Mouse (Mus musculus): ENCODE results near the gene Ptdss2. TPM values are rescaled to one million over a fixed set of nuclear protein-coding genes. Genes with fewer than 3 reads are reported as not detected.

Gene Ptdss2
- polyA plus RNA-seq, 1 experiment from 2014 or later, result 64.5 TPM

DNA sequence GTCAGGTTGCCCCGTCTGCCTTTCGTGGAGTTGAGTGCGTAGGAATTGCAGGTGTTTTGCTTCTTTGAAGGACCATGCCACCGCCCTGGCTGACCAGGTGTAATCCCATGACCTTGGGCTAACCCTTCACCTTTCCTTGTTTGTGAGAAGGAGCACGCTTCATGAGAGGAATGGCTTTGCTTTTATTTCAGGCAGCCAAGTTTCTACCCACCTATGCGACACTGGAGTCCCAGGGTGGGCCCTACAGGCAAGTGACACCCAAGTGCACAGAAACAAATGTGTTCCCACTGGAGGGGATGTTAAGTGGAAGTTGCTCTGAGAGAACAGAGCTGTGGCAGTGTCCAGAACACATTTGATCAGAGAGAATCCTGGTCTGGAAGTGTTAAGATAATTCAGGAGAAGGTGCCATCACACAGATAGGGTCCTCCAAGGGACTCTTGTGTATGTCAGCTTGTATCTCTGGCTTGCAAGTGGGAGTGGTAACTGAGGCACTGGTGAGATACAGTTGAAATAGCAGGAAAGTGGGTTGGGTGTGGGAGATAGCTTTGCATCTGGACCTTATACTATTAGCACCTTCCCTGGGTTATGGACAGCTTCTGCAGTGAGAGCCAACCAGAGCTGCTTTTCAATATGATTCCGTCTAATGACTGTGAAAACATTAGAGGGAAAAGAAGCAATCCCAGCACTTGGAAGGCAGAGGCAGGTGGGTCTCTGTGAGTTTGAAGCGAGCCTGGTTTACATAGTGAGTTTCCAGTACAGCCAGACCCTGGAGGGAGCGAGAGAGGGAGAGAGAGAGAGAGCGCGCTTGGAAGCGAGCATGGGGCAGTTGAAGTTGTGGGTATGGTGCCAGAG lies 9.9 kb downstream of the Ptdss2 start:
- Histone ChIP-seq H3K27ac (replicated peaks; ENCODE audit: low read depth, low read length) (no peak overlapping the region), H3K9ac (ENCODE audit: low read depth, low read length) (peak overlapping the region; percentile 95), H3K36me3 (ENCODE audit: control insufficient read depth, insufficient read depth, low read length) (peaks cover 24% of the 10 kb centered on the region), H3K4me3 (ENCODE audit: low read depth, low read length) (peak overlapping the region; percentile 91), H3K27me3 (replicated peaks; ENCODE audit: control insufficient read depth, insufficient read depth, low read length) (no peaks in the 10 kb centered on the region), H3K9me3 (ENCODE audit: control insufficient read depth, low read length) (no peaks in the 10 kb centered on the region), H3K4me1 (ENCODE audit: control insufficient read depth, insufficient read depth, low read length) (peaks cover 9% of the 10 kb centered on the region), H3K4me2 (ENCODE audit: low read depth, low read length) (peak overlapping the region; percentile 85)
- DNase-seq (ENCODE audit: low spot score) (no peak), ATAC-seq (ENCODE audit: low read depth) (no peak)
- WGBS, result 59% methylated on average over 12 of the region's 12 CpGs

GRCm38 (mm10) chr7:141141326-141141725 lies 19.1 kb downstream of the Ptdss2 start:
- Histone ChIP-seq H3K4me3 (ENCODE audit: low read depth, low read length) (no peak overlapping the region), H3K36me3 (ENCODE audit: control insufficient read depth, insufficient read depth, low read length) (peaks cover 63% of the 10 kb centered on the region), H3K4me1 (ENCODE audit: control insufficient read depth, insufficient read depth, low read length) (no peaks in the 10 kb centered on the region), H3K27me3 (replicated peaks; ENCODE audit: control insufficient read depth, insufficient read depth, low read length) (no peaks in the 10 kb centered on the region), H3K9ac (ENCODE audit: low read depth, low read length) (no peak overlapping the region), H3K9me3 (ENCODE audit: control insufficient read depth, low read length) (no peaks in the 10 kb centered on the region), H3K27ac (replicated peaks; ENCODE audit: low read depth, low read length) (no peak overlapping the region), H3K4me2 (ENCODE audit: low read depth, low read length) (no peak overlapping the region)
- DNase-seq (ENCODE audit: low spot score), result no peak
- WGBS, result 92% methylated on average over 4 of the region's 4 CpGs
- ATAC-seq (ENCODE audit: low read depth), result no peak

DNA sequence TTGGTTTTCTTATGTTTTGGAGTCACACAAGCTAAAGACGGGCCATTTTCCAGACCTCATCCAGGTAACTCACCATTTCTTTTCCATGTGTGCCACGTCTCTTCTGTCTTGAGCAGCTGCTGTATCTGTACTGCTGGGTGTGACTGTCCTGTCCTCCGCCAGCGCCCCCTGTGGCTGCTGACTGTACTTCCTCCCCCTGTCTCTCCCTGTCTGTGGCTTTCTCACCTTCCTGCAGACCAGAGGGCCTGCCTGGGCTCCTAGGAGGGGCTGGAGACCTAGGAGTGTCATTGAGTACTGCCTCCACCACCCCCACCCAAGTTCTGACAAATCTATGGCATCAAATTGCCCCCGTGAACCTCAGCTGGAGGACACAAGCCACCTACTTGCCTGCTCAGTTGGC lies 20.9 kb downstream of the Ptdss2 start:
- ATAC-seq (ENCODE audit: low read depth) (no peak), DNase-seq (ENCODE audit: low spot score) (no peak)
- Histone ChIP-seq H3K9ac (ENCODE audit: low read depth, low read length) (no peak overlapping the region), H3K27me3 (replicated peaks; ENCODE audit: control insufficient read depth, insufficient read depth, low read length) (no peaks in the 10 kb centered on the region), H3K9me3 (ENCODE audit: control insufficient read depth, low read length) (no peaks in the 10 kb centered on the region), H3K4me2 (ENCODE audit: low read depth, low read length) (no peak overlapping the region), H3K4me1 (ENCODE audit: control insufficient read depth, insufficient read depth, low read length) (no peaks in the 10 kb centered on the region), H3K36me3 (ENCODE audit: control insufficient read depth, insufficient read depth, low read length) (peaks cover 64% of the 10 kb centered on the region), H3K27ac (replicated peaks; ENCODE audit: low read depth, low read length) (no peak overlapping the region), H3K4me3 (ENCODE audit: low read depth, low read length) (no peak overlapping the region)
- 55% methylated on average over 5 of the region's 5 CpGs for WGBS

DNA sequence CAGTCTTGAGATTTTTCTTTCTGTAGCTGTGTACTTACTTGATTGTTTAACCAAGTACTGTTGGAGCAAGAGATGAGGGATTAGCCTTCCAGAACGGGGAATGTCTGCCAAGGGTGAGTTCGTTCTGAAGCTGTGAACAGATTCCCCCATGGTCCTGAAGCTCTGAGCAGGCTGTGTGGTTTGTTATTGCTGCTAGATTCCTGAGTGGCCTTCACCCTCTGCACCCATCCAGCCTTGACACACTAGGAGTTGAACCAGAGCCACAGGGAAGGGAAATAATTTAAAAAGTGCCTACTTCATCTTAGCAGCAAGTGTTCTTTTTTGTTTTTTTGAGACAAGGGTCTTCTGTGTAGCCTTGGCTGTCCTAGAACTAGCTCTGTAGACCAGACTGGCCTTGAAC lies 21.7 kb downstream of the Ptdss2 start:
- Histone ChIP-seq H3K9me3 (ENCODE audit: control insufficient read depth, low read length) (no peaks in the 10 kb centered on the region), H3K27ac (replicated peaks; ENCODE audit: low read depth, low read length) (no peak overlapping the region), H3K4me2 (ENCODE audit: low read depth, low read length) (no peak overlapping the region), H3K4me3 (ENCODE audit: low read depth, low read length) (no peak overlapping the region), H3K27me3 (replicated peaks; ENCODE audit: control insufficient read depth, insufficient read depth, low read length) (no peaks in the 10 kb centered on the region), H3K4me1 (ENCODE audit: control insufficient read depth, insufficient read depth, low read length) (no peaks in the 10 kb centered on the region), H3K36me3 (ENCODE audit: control insufficient read depth, insufficient read depth, low read length) (peaks cover 62% of the 10 kb centered on the region), H3K9ac (ENCODE audit: low read depth, low read length) (no peak overlapping the region)
- 83% methylated on average over 2 of the region's 2 CpGs for WGBS
- no peak for DNase-seq (ENCODE audit: low spot score)
- ATAC-seq (ENCODE audit: low read depth), result no peak

GRCm38 (mm10) chr7:141144650-141145049 lies 22.5 kb downstream of the Ptdss2 start:
- no peak overlapping the region for H3K4me2 ChIP-seq (ENCODE audit: low read depth, low read length)
- no peak overlapping the region for H3K4me3 ChIP-seq (ENCODE audit: low read depth, low read length)
- no peak for ATAC-seq (ENCODE audit: low read depth)
- H3K4me1 ChIP-seq (ENCODE audit: control insufficient read depth, insufficient read depth, low read length), result no peaks in the 10 kb centered on the region
- no peak for DNase-seq (ENCODE audit: low spot score)
- H3K27ac ChIP-seq (replicated peaks; ENCODE audit: low read depth, low read length), result no peak overlapping the region
- H3K9ac ChIP-seq (ENCODE audit: low read depth, low read length), result no peak overlapping the region
- no peaks in the 10 kb centered on the region for H3K9me3 ChIP-seq (ENCODE audit: control insufficient read depth, low read length)
- WGBS, result 90% methylated on average over 3 of the region's 3 CpGs
- peaks cover 56% of the 10 kb centered on the region for H3K36me3 ChIP-seq (ENCODE audit: control insufficient read depth, insufficient read depth, low read length)
- H3K27me3 ChIP-seq (replicated peaks; ENCODE audit: control insufficient read depth, insufficient read depth, low read length), result no peaks in the 10 kb centered on the region

DNA sequence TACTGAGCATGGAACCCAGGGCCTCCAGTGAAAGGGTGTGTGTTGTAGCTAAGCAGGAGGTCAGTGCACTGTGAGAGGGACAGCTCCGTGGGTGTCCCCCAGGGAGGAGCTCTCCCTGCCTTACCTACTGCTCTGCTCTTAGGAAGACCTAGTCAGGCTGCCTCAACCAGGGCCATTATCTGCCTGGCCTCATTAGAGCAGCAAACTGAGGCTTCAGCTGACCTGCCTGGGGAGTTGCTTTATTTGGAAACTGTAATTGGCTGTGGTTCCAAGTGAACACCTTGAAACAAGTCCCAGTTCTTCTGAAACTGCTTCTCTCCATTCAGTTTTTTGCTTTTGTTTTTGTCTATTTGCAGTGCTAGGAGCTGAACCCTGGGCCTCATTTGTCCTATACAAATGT lies 23.2 kb downstream of the Ptdss2 start:
- ATAC-seq (ENCODE audit: low read depth), result no peak

DNA sequence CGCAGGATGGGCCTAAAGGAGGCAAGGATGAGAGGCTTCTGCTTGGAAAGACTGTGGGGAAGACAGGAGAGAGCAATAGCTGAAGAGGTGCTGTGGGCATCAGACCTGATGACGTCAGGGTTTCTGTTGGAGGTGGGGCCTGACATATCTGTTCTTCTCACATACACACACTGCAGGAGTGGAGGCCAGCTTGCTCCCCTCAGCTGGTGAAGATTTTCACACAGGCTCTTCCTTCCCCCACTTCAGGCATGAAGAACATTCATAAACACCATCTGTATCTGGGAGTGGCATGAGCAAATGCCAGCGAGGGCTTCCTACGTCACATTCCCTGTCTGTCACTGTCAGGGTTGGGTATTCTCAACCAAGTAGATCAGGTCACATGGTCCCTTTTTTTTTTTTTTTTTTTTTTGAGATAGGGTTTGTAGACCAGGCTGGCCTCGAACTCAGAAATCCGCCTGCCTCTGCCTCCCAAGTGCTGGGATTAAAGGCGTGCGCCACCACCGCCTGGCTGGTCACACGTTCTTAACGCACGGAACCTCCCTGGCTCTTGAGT lies 23.9 kb downstream of the Ptdss2 start:
- DNase-seq (ENCODE audit: low spot score) (no peak), ATAC-seq (ENCODE audit: low read depth) (no peak)
- 95% methylated on average over 12 of the region's 12 CpGs for WGBS
- Histone ChIP-seq H3K4me1 (ENCODE audit: control insufficient read depth, insufficient read depth, low read length) (no peaks in the 10 kb centered on the region), H3K27me3 (replicated peaks; ENCODE audit: control insufficient read depth, insufficient read depth, low read length) (no peaks in the 10 kb centered on the region), H3K9me3 (ENCODE audit: control insufficient read depth, low read length) (no peaks in the 10 kb centered on the region), H3K4me2 (ENCODE audit: low read depth, low read length) (no peak overlapping the region), H3K9ac (ENCODE audit: low read depth, low read length) (no peak overlapping the region), H3K4me3 (ENCODE audit: low read depth, low read length) (no peak overlapping the region), H3K36me3 (ENCODE audit: control insufficient read depth, insufficient read depth, low read length) (peaks cover 54% of the 10 kb centered on the region), H3K27ac (replicated peaks; ENCODE audit: low read depth, low read length) (no peak overlapping the region)

More for the DNA sequence above, 23.2 kb downstream of the Ptdss2 start:
- Histone ChIP-seq H3K4me1 (ENCODE audit: control insufficient read depth, insufficient read depth, low read length) (no peaks in the 10 kb centered on the region), H3K4me2 (ENCODE audit: low read depth, low read length) (no peak overlapping the region), H3K27me3 (replicated peaks; ENCODE audit: control insufficient read depth, insufficient read depth, low read length) (no peaks in the 10 kb centered on the region), H3K9ac (ENCODE audit: low read depth, low read length) (no peak overlapping the region), H3K27ac (replicated peaks; ENCODE audit: low read depth, low read length) (no peak overlapping the region), H3K4me3 (ENCODE audit: low read depth, low read length) (no peak overlapping the region), H3K9me3 (ENCODE audit: control insufficient read depth, low read length) (no peaks in the 10 kb centered on the region), H3K36me3 (ENCODE audit: control insufficient read depth, insufficient read depth, low read length) (peaks cover 49% of the 10 kb centered on the region)
- no peak for DNase-seq (ENCODE audit: low spot score)
- WGBS, result 76% methylated on average over 1 of the region's 1 CpGs

DNA sequence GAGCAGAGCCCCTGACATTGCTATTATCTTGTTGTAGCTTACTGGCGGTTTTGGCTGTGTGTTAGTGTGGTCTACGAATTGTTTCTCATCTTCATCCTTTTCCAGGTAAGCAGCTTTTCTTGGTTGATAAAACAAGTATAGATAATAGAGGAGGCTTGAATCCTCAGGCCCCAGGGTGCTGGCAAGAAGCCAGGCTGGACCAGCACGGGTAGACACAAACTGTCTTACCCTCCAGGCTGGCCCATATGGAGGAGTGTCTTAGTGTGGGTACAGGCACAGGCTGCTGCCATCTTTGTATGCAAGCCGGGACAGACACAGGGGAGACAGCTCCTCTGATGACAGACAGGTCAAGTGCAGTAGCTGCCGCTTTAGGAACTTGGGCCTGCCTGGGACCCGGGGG lies 24.9 kb downstream of the Ptdss2 start:
- 75% methylated on average over 6 of the region's 6 CpGs for WGBS
- Histone ChIP-seq H3K27ac (replicated peaks; ENCODE audit: low read depth, low read length) (no peak overlapping the region), H3K9ac (ENCODE audit: low read depth, low read length) (no peak overlapping the region), H3K27me3 (replicated peaks; ENCODE audit: control insufficient read depth, insufficient read depth, low read length) (no peaks in the 10 kb centered on the region), H3K36me3 (ENCODE audit: control insufficient read depth, insufficient read depth, low read length) (peaks cover 57% of the 10 kb centered on the region), H3K4me1 (ENCODE audit: control insufficient read depth, insufficient read depth, low read length) (no peaks in the 10 kb centered on the region), H3K4me3 (ENCODE audit: low read depth, low read length) (no peak overlapping the region), H3K4me2 (ENCODE audit: low read depth, low read length) (no peak overlapping the region), H3K9me3 (ENCODE audit: control insufficient read depth, low read length) (no peaks in the 10 kb centered on the region)
- no peak for ATAC-seq (ENCODE audit: low read depth)
- DNase-seq (ENCODE audit: low spot score), result no peak

GRCm38 (mm10) chr7:141148639-141149038 lies 26.5 kb downstream of the Ptdss2 start:
- Histone ChIP-seq H3K9ac (ENCODE audit: low read depth, low read length) (no peak overlapping the region), H3K27ac (replicated peaks; ENCODE audit: low read depth, low read length) (no peak overlapping the region), H3K36me3 (ENCODE audit: control insufficient read depth, insufficient read depth, low read length) (peaks cover 57% of the 10 kb centered on the region), H3K4me3 (ENCODE audit: low read depth, low read length) (no peak overlapping the region), H3K27me3 (replicated peaks; ENCODE audit: control insufficient read depth, insufficient read depth, low read length) (no peaks in the 10 kb centered on the region), H3K4me2 (ENCODE audit: low read depth, low read length) (no peak overlapping the region), H3K4me1 (ENCODE audit: control insufficient read depth, insufficient read depth, low read length) (no peaks in the 10 kb centered on the region), H3K9me3 (ENCODE audit: control insufficient read depth, low read length) (no peaks in the 10 kb centered on the region)
- no peak for ATAC-seq (ENCODE audit: low read depth)
- WGBS, result 80% methylated on average over 4 of the region's 4 CpGs
- no peak for DNase-seq (ENCODE audit: low spot score)
